Mouse (Mus musculus): ENCODE measurements around the gene Foxp1. TPM values are rescaled to one million over a fixed set of nuclear protein-coding genes. Genes with fewer than 3 reads are reported as not detected.
A peak's percentile ranks its signal among the peaks of the same experiment; 100 is the strongest.

Gene Foxp1
- polyA plus RNA-seq, 1 experiment = 129 TPM

DNA sequence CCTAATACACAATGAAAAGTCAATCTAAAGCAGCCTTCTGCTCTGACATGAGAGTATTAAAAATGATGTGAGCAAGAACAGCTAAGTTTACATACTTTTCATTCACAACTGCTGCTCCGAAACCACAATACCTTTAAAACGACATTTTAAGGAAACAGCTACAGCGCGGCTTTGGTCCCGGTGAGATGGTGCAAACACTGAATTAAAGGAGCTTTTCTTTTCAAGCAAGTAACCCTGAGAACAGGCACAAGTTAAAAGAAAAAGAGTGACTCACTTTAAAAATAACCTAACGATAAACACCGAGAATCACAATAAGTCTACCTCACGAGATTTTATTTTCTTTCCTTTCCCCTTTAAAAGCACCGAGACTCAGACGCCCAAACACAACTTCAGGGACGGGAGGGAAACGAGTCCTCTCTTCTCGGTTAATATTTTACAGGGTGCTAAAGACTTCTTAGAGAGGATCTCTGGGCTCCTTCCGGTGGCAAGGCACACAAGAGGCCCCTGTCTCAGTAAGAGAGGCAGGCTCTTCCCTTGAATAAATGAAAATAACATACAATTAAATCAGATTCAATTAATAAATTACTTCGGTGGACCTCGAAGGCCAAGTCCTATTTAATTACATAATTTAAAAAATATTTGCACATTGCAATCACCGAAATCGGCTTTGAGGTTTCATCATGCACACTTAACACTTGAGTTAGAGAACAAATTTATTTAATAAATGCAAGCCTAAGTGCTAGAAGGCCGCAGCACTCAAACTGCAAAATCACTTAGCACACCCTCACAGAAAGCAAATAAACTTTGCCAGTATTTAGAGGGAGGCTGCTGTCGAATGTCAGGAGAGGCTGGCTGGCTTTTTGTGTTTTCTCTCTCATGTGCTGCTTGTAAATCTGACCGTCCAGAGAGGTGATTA is 246.9 kb downstream of the Foxp1 start:
- Histone ChIP-seq H3K4me3 (ENCODE audit: control insufficient read depth, insufficient read depth, low read length) (no peak overlapping the region), H3K4me1 (replicated peaks; ENCODE audit: control insufficient read depth, insufficient read depth, low read length) (peaks cover 22% of the 10 kb centered on the region), H3K36me3 (ENCODE audit: control insufficient read depth, insufficient read depth, low read length) (no peaks in the 10 kb centered on the region), H3K27ac (ENCODE audit: control insufficient read depth, insufficient read depth, low read length) (peak overlapping the region; percentile 7), H3K27me3 (ENCODE audit: control insufficient read depth, insufficient read depth, low read length) (no peaks in the 10 kb centered on the region)
- DNase-seq = peak; percentile 25
- TF ChIP-seq POLR2A (IDR thresholded peaks at IDR 0.05; ENCODE audit: control insufficient read depth, extremely low read depth, insufficient read depth, low read length, poor library complexity) = no peak
- TF ChIP-seq CTCF (IDR thresholded peaks at IDR 0.05; ENCODE audit: borderline replicate concordance, control insufficient read depth, extremely low read depth, insufficient read depth, low read length, poor library complexity) = no peak
- WGBS = 25% methylated on average over 21 of the region's 21 CpGs

GRCm38 (mm10) chr6:99274667-99275066 is 247.9 kb downstream of the Foxp1 start:
- H3K4me3 ChIP-seq (ENCODE audit: control insufficient read depth, insufficient read depth, low read length) = no peak overlapping the region
- no peaks in the 10 kb centered on the region for H3K36me3 ChIP-seq (ENCODE audit: control insufficient read depth, insufficient read depth, low read length)
- no peak overlapping the region for H3K27ac ChIP-seq (ENCODE audit: control insufficient read depth, insufficient read depth, low read length)
- TF ChIP-seq CTCF (IDR thresholded peaks at IDR 0.05; ENCODE audit: borderline replicate concordance, control insufficient read depth, extremely low read depth, insufficient read depth, low read length, poor library complexity) (no peak), POLR2A (IDR thresholded peaks at IDR 0.05; ENCODE audit: control insufficient read depth, extremely low read depth, insufficient read depth, low read length, poor library complexity) (no peak)
- H3K4me1 ChIP-seq (replicated peaks; ENCODE audit: control insufficient read depth, insufficient read depth, low read length) = peaks cover 22% of the 10 kb centered on the region
- no peak for DNase-seq
- WGBS = 84% methylated on average over 5 of the region's 5 CpGs
- H3K27me3 ChIP-seq (ENCODE audit: control insufficient read depth, insufficient read depth, low read length) = no peaks in the 10 kb centered on the region

DNA sequence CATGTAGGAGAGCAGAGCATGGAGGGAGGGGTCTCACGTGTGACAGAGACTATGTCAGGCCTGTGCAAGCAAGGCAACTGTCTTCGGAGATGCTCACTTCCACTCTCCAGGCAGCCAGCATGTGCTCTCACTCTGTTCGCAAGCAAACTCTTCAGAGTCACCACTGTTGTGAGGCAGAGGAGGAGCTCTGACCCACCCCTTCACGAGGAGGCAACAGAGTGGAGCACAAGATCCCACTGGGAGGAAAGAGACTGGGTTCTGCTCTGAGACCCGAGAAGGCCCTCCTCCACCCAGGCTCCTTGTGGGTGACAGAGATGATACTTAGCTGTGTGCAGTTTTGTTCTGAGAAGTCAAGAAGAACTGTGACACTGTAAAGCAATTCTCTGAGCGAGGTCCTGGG is 248.3 kb downstream of the Foxp1 start:
- no peaks in the 10 kb centered on the region for H3K36me3 ChIP-seq (ENCODE audit: control insufficient read depth, insufficient read depth, low read length)
- no peak for DNase-seq
- peaks cover 24% of the 10 kb centered on the region for H3K4me1 ChIP-seq (replicated peaks; ENCODE audit: control insufficient read depth, insufficient read depth, low read length)
- no peak overlapping the region for H3K4me3 ChIP-seq (ENCODE audit: control insufficient read depth, insufficient read depth, low read length)
- H3K27me3 ChIP-seq (ENCODE audit: control insufficient read depth, insufficient read depth, low read length) = no peaks in the 10 kb centered on the region
- WGBS = 74% methylated on average over 6 of the region's 6 CpGs
- TF ChIP-seq POLR2A (IDR thresholded peaks at IDR 0.05; ENCODE audit: control insufficient read depth, extremely low read depth, insufficient read depth, low read length, poor library complexity) = no peak
- no peak for TF ChIP-seq CTCF (IDR thresholded peaks at IDR 0.05; ENCODE audit: borderline replicate concordance, control insufficient read depth, extremely low read depth, insufficient read depth, low read length, poor library complexity)
- no peak overlapping the region for H3K27ac ChIP-seq (ENCODE audit: control insufficient read depth, insufficient read depth, low read length)

DNA sequence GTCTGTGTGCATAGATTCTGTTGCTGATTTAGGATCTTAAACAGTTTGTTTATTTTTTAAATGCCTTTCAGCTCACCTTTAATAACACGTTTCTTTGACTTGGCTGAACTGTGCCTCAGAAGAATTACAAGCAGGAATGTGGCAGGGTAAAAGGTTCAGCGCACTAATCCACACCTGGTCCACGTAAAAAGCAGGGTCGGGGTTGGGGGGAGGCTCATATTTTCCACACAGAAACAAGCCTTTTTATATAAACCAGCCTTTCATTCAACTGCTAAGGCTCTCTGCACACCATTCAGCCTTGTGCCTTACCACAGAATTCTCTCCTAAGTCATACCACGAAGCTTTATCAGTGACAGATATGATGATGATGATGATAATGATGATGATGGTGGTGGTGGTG is 249.3 kb downstream of the Foxp1 start:
- H3K4me3 ChIP-seq (ENCODE audit: control insufficient read depth, insufficient read depth, low read length) = no peak overlapping the region
- no peak for DNase-seq
- TF ChIP-seq CTCF (IDR thresholded peaks at IDR 0.05; ENCODE audit: borderline replicate concordance, control insufficient read depth, extremely low read depth, insufficient read depth, low read length, poor library complexity) = no peak
- no peak for TF ChIP-seq POLR2A (IDR thresholded peaks at IDR 0.05; ENCODE audit: control insufficient read depth, extremely low read depth, insufficient read depth, low read length, poor library complexity)
- H3K36me3 ChIP-seq (ENCODE audit: control insufficient read depth, insufficient read depth, low read length) = no peaks in the 10 kb centered on the region
- no peak overlapping the region for H3K27ac ChIP-seq (ENCODE audit: control insufficient read depth, insufficient read depth, low read length)
- H3K4me1 ChIP-seq (replicated peaks; ENCODE audit: control insufficient read depth, insufficient read depth, low read length) = peaks cover 24% of the 10 kb centered on the region
- 92% methylated on average over 5 of the region's 5 CpGs for WGBS
- no peaks in the 10 kb centered on the region for H3K27me3 ChIP-seq (ENCODE audit: control insufficient read depth, insufficient read depth, low read length)

DNA sequence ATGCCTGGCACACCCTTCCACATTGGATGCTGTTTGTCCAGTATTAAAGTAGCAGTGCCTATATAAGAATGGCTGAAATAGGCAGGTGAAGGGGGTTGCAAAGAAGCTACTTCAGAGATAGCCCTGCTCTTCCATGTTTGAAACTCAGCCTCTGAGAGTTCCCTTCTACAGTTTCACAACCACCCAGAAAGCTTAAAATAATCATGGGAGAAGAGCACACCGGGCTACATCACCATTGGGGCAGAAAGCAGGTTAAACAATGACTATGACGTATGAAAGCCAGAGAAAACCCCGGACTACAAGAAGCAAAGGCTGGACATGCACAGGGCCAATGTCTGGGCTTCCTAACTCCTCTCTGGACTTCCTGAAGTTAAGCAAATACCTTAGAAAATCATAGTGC is 250.3 kb downstream of the Foxp1 start:
- WGBS = 90% methylated on average over 3 of the region's 3 CpGs
- H3K27ac ChIP-seq (ENCODE audit: control insufficient read depth, insufficient read depth, low read length) = no peak overlapping the region

GRCm38 (mm10) chr6:99271741-99272140 is 250.8 kb downstream of the Foxp1 start:
- Histone ChIP-seq H3K27me3 (ENCODE audit: control insufficient read depth, insufficient read depth, low read length) (no peaks in the 10 kb centered on the region), H3K27ac (ENCODE audit: control insufficient read depth, insufficient read depth, low read length) (no peak overlapping the region), H3K4me3 (ENCODE audit: control insufficient read depth, insufficient read depth, low read length) (no peak overlapping the region), H3K4me1 (replicated peaks; ENCODE audit: control insufficient read depth, insufficient read depth, low read length) (peaks cover 21% of the 10 kb centered on the region), H3K36me3 (ENCODE audit: control insufficient read depth, insufficient read depth, low read length) (no peaks in the 10 kb centered on the region)
- no peak for DNase-seq
- 96% methylated on average over 7 of the region's 7 CpGs for WGBS
- TF ChIP-seq POLR2A (IDR thresholded peaks at IDR 0.05; ENCODE audit: control insufficient read depth, extremely low read depth, insufficient read depth, low read length, poor library complexity) (no peak), CTCF (IDR thresholded peaks at IDR 0.05; ENCODE audit: borderline replicate concordance, control insufficient read depth, extremely low read depth, insufficient read depth, low read length, poor library complexity) (no peak)

More for the DNA sequence above, 250.3 kb downstream of the Foxp1 start:
- Histone ChIP-seq H3K4me3 (ENCODE audit: control insufficient read depth, insufficient read depth, low read length) (no peak overlapping the region), H3K27me3 (ENCODE audit: control insufficient read depth, insufficient read depth, low read length) (no peaks in the 10 kb centered on the region), H3K36me3 (ENCODE audit: control insufficient read depth, insufficient read depth, low read length) (no peaks in the 10 kb centered on the region), H3K4me1 (replicated peaks; ENCODE audit: control insufficient read depth, insufficient read depth, low read length) (peaks cover 21% of the 10 kb centered on the region)
- TF ChIP-seq POLR2A (IDR thresholded peaks at IDR 0.05; ENCODE audit: control insufficient read depth, extremely low read depth, insufficient read depth, low read length, poor library complexity) = no peak
- no peak for TF ChIP-seq CTCF (IDR thresholded peaks at IDR 0.05; ENCODE audit: borderline replicate concordance, control insufficient read depth, extremely low read depth, insufficient read depth, low read length, poor library complexity)
- no peak for DNase-seq
